Mouse (Mus musculus) left cerebral cortex, postnatal 4 days (tissue): ENCODE measurements around the gene Prcp. TPM values are rescaled to one million over a fixed set of nuclear protein-coding genes. Genes with fewer than 3 reads are reported as not detected.

Experiments
- DNase-seq: peaks from one replicate; pipeline ENCODE4 v3.0.0-alpha.2; 2022
- intact Hi-C: fragments of 180-260 bp; cut with DNase I; formaldehyde crosslinking; loops from one replicate; pipeline ENCODE4 v1.15.1; 2025
- total RNA-seq, 2 experiments: library from RNA; stranded (reverse); gene quantifications; 2 replicates each; pipeline ENCODE4 v1.2.3; 2021

Gene Prcp
- 10 to 100 TPM; 17.5 to 20.9 TPM for total RNA-seq

DNA sequence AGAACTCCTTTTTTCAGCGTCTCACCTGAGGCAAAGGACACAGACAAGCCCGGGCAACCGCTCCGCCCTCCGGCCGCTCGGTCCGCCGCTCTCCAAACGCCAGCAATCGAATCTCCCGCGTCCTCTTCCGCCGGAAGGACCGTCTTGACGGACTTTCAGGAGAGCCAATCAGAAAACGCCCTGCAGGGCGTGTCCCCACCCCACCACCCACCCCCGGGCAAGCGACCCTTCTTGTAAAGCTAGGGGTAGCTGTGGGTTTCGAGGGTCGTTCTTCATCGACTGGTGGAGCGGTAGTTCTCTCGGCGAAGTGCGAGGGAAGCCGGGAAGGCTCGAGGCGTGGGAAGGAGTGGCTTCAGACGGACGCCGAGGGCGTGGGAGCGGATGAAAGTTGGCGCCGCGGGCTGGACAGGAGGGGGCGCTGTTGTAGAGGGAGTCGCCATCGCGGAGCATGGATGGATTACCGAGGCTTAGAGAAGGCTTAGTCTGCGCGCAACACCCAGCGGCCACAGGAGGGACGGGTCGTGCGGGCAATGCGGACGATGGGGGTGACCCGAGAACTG, at the start of gene Prcp, which contains the start of gene Ddias:
Gene Prcp (plus strand): TSS at position 355 of the 560 bp plus-strand sequence.
Gene Ddias (minus strand): TSS at position 132 of the 560 bp plus-strand sequence.
- intact Hi-C loops, result no loop called here
- DNase-seq, result peak; percentile 95

DNA sequence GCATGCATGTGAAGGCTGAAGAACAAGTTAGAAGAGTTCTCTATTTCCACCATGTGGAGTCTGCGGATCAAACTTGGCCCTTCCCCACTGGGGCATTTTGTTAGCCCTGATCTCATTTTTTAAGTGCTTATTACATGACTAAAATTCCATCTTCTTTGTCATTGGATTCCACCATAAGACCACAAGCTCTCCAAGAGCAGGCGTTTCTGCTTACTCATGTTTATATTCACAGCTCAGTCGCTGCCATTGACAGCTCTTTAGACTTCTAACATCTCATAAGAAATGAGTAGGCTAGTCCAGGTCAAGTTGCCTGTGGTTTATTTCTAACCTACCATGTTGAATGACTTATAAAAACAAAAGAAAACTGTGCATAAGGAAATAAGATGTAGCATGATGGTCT, 48.0 kb upstream of the Prcp start:
- intact Hi-C loops, result no loop called here
- DNase-seq, result no peak

DNA sequence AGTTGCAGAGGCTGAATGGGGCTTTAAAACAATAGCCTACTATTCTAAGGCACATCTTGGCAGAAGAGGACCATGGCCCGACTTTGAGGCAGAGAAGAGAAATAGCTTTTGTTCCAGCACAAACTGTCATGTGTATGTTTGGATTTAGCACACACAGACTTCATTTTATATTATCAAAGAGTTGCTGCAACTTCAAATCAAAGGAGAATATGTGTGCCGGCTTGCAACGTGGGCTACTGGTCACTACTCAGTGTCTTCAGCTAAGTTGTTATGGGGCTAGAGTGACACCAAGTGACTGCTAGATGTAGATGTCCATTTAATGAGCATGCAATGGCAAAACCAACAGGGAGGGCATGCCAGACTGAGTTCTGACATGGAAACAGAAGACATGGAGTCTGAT, 46.3 kb upstream of the Prcp start:
- intact Hi-C loops, result no loop called here
- DNase-seq, result peak; percentile 16

DNA sequence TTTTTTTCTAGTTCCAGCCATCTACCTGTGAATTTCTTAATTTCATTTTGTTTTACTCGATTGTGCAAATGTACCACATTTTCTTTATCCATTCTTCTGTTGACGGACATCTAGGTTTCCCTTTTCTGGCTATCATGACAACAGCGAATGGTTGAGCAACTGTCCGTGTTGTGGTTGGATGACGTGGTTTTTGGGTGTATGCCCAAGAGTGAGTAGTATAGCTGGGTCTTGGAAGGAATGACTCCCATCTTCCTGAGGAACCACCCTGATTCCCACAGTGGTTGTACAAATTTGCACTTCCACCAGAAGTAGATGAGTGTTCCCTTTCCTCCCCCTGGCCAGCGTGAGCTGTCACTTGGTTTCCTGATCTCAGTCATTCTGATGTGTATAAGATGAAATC, 41.9 kb upstream of the Prcp start:
- no peak for DNase-seq
- intact Hi-C loops, result loop anchor here (10.0 kb wide), 2 partner anchors 88 to 168 kb away; partner anchors contain the start of genes Pcf11 and Rab30

DNA sequence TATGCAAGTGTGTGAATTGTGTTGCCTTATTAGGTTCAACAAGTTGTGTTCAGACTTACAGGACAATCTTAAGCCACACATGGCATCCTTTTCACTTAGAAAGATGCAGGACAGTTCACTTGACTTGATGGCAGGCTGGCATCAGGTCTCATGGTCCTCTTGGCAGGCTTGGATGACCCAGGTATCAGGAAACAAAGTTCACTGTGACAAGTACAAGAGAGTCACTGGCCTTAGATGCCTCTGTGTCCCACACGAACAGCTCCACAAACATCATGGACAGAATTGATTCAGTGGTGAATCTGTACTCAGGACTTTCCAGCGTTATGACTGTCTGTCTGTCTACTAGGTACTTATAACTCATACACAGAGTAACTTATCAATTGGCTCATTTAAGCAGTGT, 39.9 kb upstream of the Prcp start:
- intact Hi-C loops, result loop anchor here (10.0 kb wide), 2 partner anchors 90 to 170 kb away; partner anchors contain the start of genes Pcf11 and Rab30
- no peak for DNase-seq

DNA sequence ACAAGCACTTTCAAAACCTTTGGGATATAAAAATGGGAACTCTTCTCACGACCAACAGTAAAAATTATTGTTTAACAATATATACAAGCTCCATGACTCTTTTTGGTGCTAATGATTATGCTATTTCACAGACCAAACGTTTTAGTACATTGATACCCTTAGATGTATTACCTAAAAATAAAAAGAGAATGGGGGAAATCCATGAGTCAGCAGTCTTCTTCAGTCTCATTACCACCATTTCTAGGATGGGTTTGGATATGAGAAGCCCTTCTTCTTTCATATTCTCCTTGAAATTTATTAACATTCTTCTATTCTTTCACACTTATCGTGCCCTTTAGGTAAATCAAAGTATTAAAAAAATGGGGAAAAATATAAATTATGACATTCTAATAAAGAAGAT, 37.8 kb upstream of the Prcp start:
- no peak for DNase-seq
- intact Hi-C loops, result loop anchor here (10.0 kb wide), 2 partner anchors 92 to 172 kb away; partner anchors contain the start of genes Pcf11 and Rab30

DNA sequence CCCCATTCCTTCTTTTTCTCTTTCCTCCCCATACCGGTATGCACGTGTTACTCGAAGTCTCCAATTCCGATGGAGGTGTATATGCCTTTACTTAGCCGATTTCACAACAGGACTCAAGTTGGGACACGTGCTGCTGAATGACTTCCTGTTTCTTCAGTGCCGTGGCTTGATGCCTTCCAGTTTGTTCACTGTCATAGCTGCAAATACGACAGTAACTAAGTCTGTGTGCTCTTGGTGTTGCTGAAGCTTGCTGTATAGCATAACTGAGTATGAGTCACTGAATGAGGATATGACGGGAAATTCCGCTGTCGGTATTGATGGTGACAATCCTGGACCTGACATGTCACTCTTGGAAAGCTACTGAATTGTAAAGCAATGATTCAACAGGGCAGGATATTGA, 37.0 kb upstream of the Prcp start:
- intact Hi-C loops, result loop anchor here (10.0 kb wide), 2 partner anchors 92 to 172 kb away; partner anchors contain the start of genes Pcf11 and Rab30

DNA sequence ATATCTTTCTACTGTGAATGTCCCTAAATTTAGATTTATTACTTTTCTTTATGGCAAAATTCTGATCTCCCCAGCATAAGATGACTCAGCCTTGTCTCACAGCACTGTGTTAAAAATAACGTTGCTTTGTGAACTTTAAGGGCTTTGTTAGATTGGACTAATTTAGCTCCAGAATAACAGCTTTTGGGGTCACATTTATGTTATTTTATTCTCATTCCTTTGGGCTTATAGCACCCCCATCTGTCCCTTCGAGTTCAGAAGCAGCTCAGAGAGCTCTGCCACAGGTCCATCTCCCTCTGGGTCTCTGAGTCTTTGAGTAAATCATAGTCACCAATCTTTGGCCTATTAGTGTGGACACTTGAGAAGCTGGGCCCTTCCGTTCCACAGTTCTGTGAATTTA, 36.4 kb upstream of the Prcp start:
- intact Hi-C loops, result loop anchor here (10.0 kb wide), 2 partner anchors 93 to 173 kb away; partner anchors contain the start of genes Pcf11 and Rab30
- DNase-seq, result no peak

More for the DNA sequence above, 37.0 kb upstream of the Prcp start:
- no peak for DNase-seq

DNA sequence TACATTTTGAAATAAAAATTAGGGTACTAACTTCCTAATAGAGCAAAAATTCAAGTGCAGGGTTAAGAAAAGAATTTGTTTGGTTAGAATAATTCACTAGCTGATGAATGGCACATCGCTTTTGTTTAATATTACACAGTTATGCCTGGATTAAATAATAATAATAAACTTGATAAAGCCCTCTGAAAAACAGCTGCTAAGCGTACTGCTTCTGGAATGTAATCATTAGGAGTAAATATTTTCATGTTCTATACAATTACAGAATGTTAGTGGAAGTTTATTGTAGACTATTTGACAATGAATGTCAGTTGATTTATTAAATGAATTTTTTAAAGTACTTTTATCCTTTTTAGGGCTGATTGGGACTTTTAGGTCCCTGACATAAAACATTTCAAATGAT, 32.0 kb upstream of the Prcp start:
- intact Hi-C loops, result no loop called here
- DNase-seq, result no peak

DNA sequence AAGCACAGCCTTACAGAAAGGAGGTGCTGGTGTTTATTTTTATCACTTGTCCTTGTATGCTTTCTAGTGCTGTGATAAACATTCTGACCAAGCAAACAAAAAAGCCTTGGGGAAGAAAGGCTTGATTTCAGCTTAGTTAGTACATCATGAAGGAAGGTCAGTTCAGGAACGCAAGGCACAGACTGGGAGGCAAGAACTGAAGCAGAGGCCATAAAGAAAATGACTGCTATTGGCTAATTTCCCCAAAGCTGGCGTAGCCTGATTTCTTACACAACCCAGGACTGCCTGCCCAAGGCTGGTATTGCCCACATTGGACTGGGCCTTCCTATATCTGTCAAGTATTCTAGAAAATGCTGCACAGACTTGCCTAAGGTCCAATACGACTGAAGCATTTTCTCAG, 26.0 kb upstream of the Prcp start:
- DNase-seq, result no peak
- intact Hi-C loops, result no loop called here

DNA sequence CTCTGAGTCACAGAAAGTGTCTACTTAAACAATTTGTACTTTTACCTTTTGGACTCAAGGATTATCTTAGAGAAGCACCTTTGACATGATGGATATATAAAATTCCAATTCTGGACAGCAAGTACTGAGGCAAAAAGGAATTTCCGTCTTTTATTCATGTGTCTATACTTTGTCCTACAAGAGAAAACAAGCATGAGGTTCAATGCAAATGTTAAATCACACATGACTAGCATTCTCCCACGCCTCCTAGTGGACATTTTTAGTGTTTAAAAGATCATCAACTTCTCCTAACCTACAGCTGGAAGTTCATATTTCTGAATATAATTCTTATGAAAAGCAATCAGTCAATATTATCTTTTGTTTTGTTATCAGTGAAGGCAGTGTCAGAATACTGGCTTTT, 7.7 kb upstream of the Prcp start:
- intact Hi-C loops, result loop anchor here (5.0 to 10.0 kb wide), 4 partner anchors 124 to 762 kb away; partner anchors contain the start of genes Ankrd42 and Rab30
- no peak for DNase-seq

DNA sequence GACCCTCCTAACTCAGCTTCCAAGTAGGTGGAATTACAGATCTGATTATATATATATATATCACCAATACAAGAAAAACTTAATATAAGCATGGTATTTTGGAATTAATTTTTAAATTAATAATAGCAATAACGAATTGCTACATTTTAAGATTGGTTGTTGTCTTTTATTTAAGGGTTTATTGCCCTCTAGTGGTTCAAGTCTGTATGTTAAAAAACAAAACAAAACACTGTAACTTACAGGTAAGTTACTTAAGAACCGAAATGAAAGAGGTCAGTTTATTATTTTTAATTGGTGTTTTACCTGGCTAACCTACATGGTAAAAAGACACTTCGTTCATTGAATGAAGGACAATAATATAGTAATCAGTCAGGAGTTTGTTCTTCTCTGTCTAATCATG, 4.1 kb upstream of the Prcp start:
- intact Hi-C loops, result loop anchor here (2.0 kb wide), 1 partner anchor 203 kb away; no protein-coding TSS in a partner anchor
- no peak for DNase-seq

DNA sequence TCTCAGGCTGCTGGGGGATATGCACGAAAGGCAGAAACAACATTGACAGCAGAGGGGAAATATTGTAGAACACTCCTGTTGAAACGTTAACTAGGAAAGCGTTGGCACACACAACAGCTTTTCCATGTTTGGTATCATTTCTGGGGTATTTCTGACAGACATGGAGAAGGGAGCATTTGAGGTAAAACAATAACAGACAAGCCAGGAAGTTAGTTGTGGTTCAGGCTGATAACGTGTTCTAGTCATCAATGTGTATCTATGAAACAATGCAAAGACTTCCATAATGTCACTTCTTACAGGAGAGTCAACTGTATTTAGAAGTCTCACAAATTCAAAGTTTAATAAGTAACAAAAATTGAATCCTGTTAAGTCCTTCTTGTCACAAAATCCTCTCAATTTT, 2.7 kb upstream of the Prcp start:
- DNase-seq, result no peak
- intact Hi-C loops, result loop anchor here (2.0 kb wide), 1 partner anchor 205 kb away; no protein-coding TSS in a partner anchor

DNA sequence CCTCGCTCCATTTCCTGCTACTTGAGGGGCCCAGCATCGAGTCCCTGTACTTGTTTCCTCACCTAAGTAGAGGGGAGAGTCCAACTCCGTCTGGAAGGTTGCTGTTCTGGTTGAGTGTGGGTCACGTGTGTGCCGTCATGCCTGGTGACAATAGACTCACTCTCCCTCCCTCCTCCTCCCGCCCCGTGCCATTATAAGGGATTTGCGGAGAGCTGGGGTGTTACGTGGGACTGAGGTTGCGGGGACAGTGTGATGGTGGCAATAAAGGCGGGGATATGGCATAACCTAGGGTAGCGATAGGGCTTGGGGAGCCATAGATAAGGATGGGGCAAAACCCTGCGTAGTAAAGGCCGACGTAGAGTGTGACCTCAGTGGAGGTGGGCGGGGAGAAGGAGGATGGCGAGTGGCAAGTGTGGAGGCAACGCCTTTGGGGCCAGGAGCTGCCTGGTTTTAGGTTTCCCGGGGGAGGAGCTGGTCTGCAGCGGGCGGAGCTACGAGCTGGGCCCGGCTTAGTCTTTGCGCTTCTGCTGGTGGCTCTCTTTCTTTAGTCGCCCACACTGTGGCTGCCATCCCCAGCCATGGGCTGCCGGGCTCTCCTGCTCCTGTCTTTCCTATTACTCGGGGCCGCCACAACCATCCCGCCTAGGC, 615 bp downstream of the Prcp start:
- intact Hi-C loops, result loop anchor here (5.0 kb wide), 2 partner anchors 87 to 222 kb away; no protein-coding TSS in a partner anchor
- peak; percentile 91 for DNase-seq

DNA sequence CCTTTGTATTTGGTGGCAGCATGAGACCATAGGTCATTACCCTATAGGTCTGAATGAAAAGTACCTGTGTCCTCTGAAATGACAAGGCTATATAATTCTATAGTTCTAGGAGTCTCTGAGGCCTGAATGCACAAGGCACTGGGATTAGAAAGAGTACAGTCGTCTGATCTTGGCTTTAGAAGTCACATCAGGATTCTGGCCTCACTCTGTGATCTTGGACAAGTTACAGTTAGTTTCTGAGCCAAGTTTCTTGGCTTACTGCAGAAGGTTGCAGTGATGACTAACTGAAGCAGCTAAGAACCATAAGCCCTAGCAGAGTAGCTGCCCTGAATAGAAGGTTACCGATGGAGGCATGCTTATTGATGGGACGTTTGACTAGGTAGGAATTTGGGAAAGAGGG, 1.8 kb downstream of the Prcp start:
- intact Hi-C loops, result loop anchor here (5.0 kb wide), 2 partner anchors 86 to 221 kb away; no protein-coding TSS in a partner anchor
- no peak for DNase-seq

DNA sequence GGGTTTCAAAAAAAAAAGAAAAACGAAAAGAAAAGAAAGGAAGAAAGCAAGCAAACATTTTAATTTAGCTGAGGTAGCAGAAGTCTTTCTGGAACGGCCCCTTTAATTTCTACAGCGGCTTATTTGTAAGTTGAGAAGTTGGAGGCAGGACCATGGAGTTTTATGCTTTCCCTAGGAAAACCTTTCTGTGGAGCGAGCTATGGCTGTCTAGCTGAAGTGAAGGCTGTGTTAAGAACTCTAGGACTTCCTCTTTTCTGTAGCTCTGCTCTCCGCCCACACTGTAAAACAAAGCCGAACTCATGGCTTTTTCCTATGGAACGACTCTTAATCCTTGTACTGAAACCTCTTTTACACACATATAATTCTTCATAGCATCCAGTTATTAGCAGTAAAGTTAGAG, 2.3 kb downstream of the Prcp start:
- no peak for DNase-seq
- intact Hi-C loops, result loop anchor here (5.0 kb wide), 2 partner anchors 86 to 221 kb away; no protein-coding TSS in a partner anchor

DNA sequence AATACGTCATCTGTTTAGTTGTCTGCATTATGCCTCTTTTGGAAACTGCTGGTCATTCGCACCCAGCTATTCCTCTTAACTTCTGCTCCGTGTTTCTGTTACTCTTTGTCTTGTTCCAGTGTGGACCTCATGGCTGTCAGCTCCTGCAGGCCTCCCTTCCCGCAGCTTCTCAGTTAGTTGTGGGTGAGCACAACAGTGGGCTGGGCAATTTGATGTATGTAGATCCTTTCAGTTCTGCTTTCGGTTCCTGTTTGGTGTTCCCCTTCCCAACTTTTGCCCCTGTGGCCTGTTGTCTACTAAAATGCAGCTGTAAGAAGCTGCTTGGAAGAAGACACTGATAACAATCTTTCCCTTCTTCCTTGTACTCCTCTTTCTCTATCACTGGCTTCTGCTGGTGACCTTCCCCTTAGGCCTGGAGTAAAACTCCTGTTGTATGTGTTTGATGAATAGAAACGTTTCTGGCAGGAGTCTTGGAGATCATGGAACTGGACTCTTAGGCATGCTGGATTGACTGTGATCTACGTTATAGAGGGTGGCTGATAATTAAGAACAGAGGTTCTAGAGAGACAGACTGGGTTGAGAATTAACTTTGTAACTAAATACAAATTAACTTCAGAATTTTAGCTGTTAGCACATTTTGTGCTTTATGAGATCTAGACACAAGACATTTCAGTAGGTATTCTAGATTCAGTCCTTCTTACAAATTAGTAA, 4.5 kb downstream of the Prcp start:
- no peak for DNase-seq
- intact Hi-C loops, result loop anchor here (5.0 kb wide), 2 partner anchors 84 to 219 kb away; no protein-coding TSS in a partner anchor

DNA sequence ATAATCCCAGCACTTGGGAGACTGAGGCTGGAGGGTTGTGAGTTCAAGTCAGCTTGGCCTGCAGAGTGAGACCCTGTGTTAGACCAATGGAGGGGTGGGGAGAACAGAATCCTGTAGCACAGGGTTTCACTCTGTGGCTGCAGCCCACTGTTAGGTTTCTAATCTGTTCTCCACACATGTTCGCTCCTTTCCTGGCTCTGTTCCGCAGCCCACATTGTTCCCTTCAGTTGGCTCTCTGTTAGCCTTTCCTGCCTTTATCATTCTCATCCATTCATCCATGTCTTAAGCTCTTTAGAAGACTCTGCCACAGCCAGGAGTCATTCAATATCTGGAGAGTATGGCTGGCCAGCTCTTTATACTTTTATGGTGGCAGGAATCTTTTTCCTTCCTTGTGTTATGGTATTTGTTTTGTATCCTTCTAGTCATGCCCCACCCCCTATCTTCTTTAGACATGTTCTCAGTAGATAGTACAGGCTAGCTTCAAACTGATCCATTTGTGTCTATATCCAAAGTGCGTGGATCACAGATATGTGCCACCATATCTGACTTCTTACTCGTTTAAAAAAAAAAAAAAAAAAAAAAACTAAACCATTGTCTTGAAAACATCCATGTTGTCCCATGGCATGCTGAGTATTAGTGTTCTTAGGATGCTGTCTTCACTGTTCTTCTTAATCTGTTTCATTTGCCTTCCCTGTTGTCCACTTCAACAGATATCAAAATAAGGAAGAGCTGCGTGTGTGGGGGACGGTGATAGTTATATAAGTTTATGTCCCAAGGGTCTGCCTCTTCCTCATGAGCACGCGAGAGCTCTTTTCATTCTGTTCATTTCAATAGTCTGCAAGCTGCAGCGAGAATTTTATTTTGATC, 9.8 kb downstream of the Prcp start:
- DNase-seq, result no peak
- intact Hi-C loops, result no loop called here

DNA sequence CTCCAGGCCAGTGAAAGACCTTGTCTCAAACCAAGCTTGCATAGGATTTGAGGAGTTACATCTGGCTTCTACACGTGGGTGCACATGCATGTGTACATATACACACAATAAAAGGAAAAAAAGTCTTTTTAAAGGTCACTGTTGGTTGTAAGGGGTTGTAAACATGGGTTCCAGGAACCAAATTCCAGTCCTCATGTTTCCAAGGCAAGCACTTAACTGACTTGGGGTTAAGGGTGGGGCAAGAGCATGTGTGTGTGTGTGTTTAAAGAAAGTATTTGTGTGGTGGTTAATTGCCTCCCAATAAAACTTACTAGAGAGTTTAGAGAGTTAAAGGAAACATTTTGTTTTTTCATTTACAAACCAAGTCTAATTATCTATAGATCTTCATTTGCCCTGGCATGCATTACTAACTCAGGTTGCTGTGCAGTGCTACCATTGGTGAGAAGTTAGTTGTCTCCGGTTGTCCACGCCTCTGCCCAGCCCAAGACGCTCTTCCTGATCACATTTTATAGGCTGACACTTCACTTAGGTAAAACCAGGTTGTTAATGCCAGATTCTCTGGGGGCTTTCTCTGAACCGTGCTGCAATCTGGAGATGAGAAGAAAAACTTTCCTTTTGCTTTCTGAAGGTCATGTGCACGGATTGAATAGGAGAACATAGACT, 10.9 kb downstream of the Prcp start:
- intact Hi-C loops, result no loop called here

DNA sequence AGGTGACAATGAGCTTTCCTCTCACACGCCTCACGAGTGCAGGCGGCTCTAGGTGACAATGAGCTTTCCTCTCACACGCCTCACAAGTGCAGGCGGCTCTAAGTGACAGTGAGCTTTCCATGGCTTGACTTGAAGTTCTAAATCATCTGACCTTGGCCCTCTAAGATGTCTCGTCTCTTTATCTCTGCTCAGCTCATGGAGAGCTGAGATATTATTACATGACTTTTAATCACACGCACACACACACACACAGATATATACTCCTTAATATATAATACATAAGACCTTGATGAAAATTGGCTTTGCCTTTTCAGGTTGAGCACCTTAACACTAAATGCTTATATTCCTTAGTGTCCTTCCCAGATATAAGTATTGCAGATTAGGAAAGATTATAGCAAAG, 12.5 kb downstream of the Prcp start:
- intact Hi-C loops, result no loop called here

More for the DNA sequence above, 10.9 kb downstream of the Prcp start:
- no peak for DNase-seq

More for the DNA sequence above, 12.5 kb downstream of the Prcp start:
- no peak for DNase-seq
